Mouse (Mus musculus) midbrain, embryonic 10.5 days (tissue): ENCODE data around the gene Psma6. TPM values are rescaled to one million over a fixed set of nuclear protein-coding genes. Genes with fewer than 3 reads are reported as not detected.
A peak's percentile ranks its signal among the peaks of the same experiment; 100 is the strongest.

Experiments used
- DNase-seq: peaks from one replicate; pipeline ENCODE4 v3.0.0-alpha.2; 2017; ENCODE audit warnings: low spot score
- H3K27ac ChIP-seq: fragments of 300-500 bp; sonication (generic); replicated peaks from 2 replicates; pipeline ENCODE4 v1.5.1; 2016; ENCODE audit warnings: mild to moderate bottlenecking
- H3K27me3 ChIP-seq: fragments of 300-500 bp; sonication (generic); 2 replicates; pipeline ENCODE4 v1.6.1; 2016; ENCODE audit warnings: low read depth, mild to moderate bottlenecking; ENCODE audit not compliant: poor library complexity, severe bottlenecking
- H3K36me3 ChIP-seq: fragments of 300-500 bp; sonication (generic); 2 replicates; pipeline ENCODE4 v1.6.1; 2016; ENCODE audit warnings: mild to moderate bottlenecking, moderate library complexity
- H3K4me1 ChIP-seq: fragments of 300-500 bp; sonication (generic); 2 replicates; pipeline ENCODE4 v1.6.1; 2016
- H3K4me3 ChIP-seq: fragments of 300-500 bp; sonication (generic); 2 replicates; pipeline ENCODE4 v1.5.1; 2016; ENCODE audit warnings: mild to moderate bottlenecking, moderate library complexity
- H3K9me3 ChIP-seq: fragments of 300-500 bp; sonication (generic); replicated peaks from 2 replicates; pipeline ENCODE4 v1.6.1; 2016; ENCODE audit warnings: mild to moderate bottlenecking
- WGBS: fragments of 180-500 bp; shearing (Covaris S2); methylation state at CpG from one replicate; pipeline ENCODE4 v1.1.7; 2016; 5-methylcytosine and 5-hydroxymethylcytosine counted together
- polyA plus RNA-seq: library from polyadenylated mRNA; unstranded; fragments of >200 nt; fragmentation: Nextera tagmentation; extraction: Ambion mirVana; gene quantifications from 2 replicates; pipeline ENCODE4 v1.2.1, GENCODE M21; 2016

The Psma6 gene
- polyA plus RNA-seq, 1 experiment from 2014 or later: 514 TPM

- no peaks in the 10 kb centered on the region for H3K36me3 ChIP-seq
- H3K27me3 ChIP-seq: peaks cover 17% of the 10 kb centered on the region; the same call in 1 of the 2 replicates
- H3K9me3 ChIP-seq: no peaks in the 10 kb centered on the region
- DNase-seq: no peak
- peaks cover 43% of the 10 kb centered on the region for H3K4me1 ChIP-seq
- no peak overlapping the region for H3K4me3 ChIP-seq
- H3K27ac ChIP-seq: no peak overlapping the region
- WGBS: 86% methylated on average over 6 of the region's 6 CpGs
Measured at GRCm38 (mm10) chr12:55462456-55462855, 78.4 kb downstream of the Psma6 start.

GRCm38 (mm10) chr12:55463087-55463486, 79.1 kb downstream of the Psma6 start:
- Histone ChIP-seq H3K36me3 (no peaks in the 10 kb centered on the region), H3K9me3 (no peaks in the 10 kb centered on the region), H3K4me1 (peaks cover 49% of the 10 kb centered on the region), H3K27ac (no peak overlapping the region; the same call in 1 of the 2 replicates), H3K4me3 (no peak overlapping the region), H3K27me3 (peaks cover 22% of the 10 kb centered on the region; the same call in 1 of the 2 replicates)
- 81% methylated on average over 5 of the region's 5 CpGs for WGBS
- DNase-seq: no peak

GRCm38 (mm10) chr12:55463992-55464845, 80.2 kb downstream of the Psma6 start:
- H3K4me1 ChIP-seq: peaks cover 57% of the 10 kb centered on the region
- H3K27me3 ChIP-seq: peaks cover 34% of the 10 kb centered on the region
- no peaks in the 10 kb centered on the region for H3K36me3 ChIP-seq
- no peak overlapping the region for H3K4me3 ChIP-seq
- H3K27ac ChIP-seq: peak overlapping the region; percentile 67
- H3K9me3 ChIP-seq: no peaks in the 10 kb centered on the region
- 30% methylated on average over 16 of the region's 16 CpGs for WGBS
- peak; percentile 55 for DNase-seq

- H3K27ac ChIP-seq: peak overlapping the region; percentile 67
- H3K27me3 ChIP-seq: peaks cover 40% of the 10 kb centered on the region
- H3K4me1 ChIP-seq: peaks cover 57% of the 10 kb centered on the region
- 74% methylated on average over 14 of the region's 14 CpGs for WGBS
- no peaks in the 10 kb centered on the region for H3K9me3 ChIP-seq
- DNase-seq: no peak
- H3K36me3 ChIP-seq: no peaks in the 10 kb centered on the region
- H3K4me3 ChIP-seq: no peak overlapping the region
Measured at GRCm38 (mm10) chr12:55464846-55465361, 80.9 kb downstream of the Psma6 start.

GRCm38 (mm10) chr12:55465401-55465983, 81.5 kb downstream of the Psma6 start:
- Histone ChIP-seq H3K9me3 (no peaks in the 10 kb centered on the region), H3K36me3 (no peaks in the 10 kb centered on the region), H3K4me3 (no peak overlapping the region), H3K4me1 (peaks cover 62% of the 10 kb centered on the region), H3K27me3 (peaks cover 40% of the 10 kb centered on the region), H3K27ac (peak overlapping the region; percentile 67)
- 80% methylated on average over 17 of the region's 17 CpGs for WGBS
- DNase-seq: no peak

- WGBS: 61% methylated on average over 7 of the region's 7 CpGs
- peak overlapping the region; percentile 39; the same call in 1 of the 2 replicates for H3K27ac ChIP-seq
Measured at GRCm38 (mm10) chr12:55466088-55466701, 82.2 kb downstream of the Psma6 start.

GRCm38 (mm10) chr12:55466816-55467215, 82.8 kb downstream of the Psma6 start:
- H3K4me1 ChIP-seq: peaks cover 67% of the 10 kb centered on the region
- WGBS: 77% methylated on average over 5 of the region's 5 CpGs

More at GRCm38 (mm10) chr12:55466088-55466701, 82.2 kb downstream of the Psma6 start:
- H3K27me3 ChIP-seq: peaks cover 40% of the 10 kb centered on the region
- no peaks in the 10 kb centered on the region for H3K9me3 ChIP-seq
- H3K4me1 ChIP-seq: peaks cover 67% of the 10 kb centered on the region
- no peaks in the 10 kb centered on the region for H3K36me3 ChIP-seq
- H3K4me3 ChIP-seq: no peak overlapping the region
- no peak for DNase-seq

GRCm38 (mm10) chr12:55467331-55468180, 83.5 kb downstream of the Psma6 start:
- H3K27ac ChIP-seq: 0 out of 2 replicates have a peak overlapping the region, but pooled peaks have one; percentile 6
- no peak for DNase-seq
- peaks cover 67% of the 10 kb centered on the region for H3K4me1 ChIP-seq
- peaks cover 44% of the 10 kb centered on the region for H3K27me3 ChIP-seq
- no peaks in the 10 kb centered on the region for H3K36me3 ChIP-seq
- WGBS: 45% methylated on average over 10 of the region's 10 CpGs
- H3K4me3 ChIP-seq: no peak overlapping the region
- H3K9me3 ChIP-seq: no peaks in the 10 kb centered on the region

More at GRCm38 (mm10) chr12:55466816-55467215, 82.8 kb downstream of the Psma6 start:
- no peak for DNase-seq
- Histone ChIP-seq H3K27ac (no peak overlapping the region), H3K27me3 (peaks cover 44% of the 10 kb centered on the region), H3K9me3 (no peaks in the 10 kb centered on the region), H3K36me3 (no peaks in the 10 kb centered on the region), H3K4me3 (no peak overlapping the region)

Other genes with a start within 250 kb of the Psma6 start
- gene Srp54b, start 229.1 kb upstream of the Psma6 start, polyA plus RNA-seq: 40.3 and 46.4 TPM in 2 replicates
- gene 1700047I17Rik2, start 184.6 kb upstream of the Psma6 start, polyA plus RNA-seq: 3.1 TPM in 1 of 2 replicates, not detected in the other
- 53.4 and 53.7 TPM in 2 replicates for gene Srp54c, start 154.1 kb upstream of the Psma6 start, polyA plus RNA-seq
- 14.3 and 15.1 TPM in 2 replicates for gene 1110008L16Rik, start 84.6 kb upstream of the Psma6 start, polyA plus RNA-seq
- 24.2 and 26.6 TPM in 2 replicates for gene Ppp2r3c, start 81.2 kb upstream of the Psma6 start, polyA plus RNA-seq
- gene Nfkbia, start 108.4 kb downstream of the Psma6 start, polyA plus RNA-seq: 39.0 and 43.8 TPM in 2 replicates
- gene Aldoart2, start 181.0 kb downstream of the Psma6 start, polyA plus RNA-seq: not detected in 2 replicates
- 0.40 and 0.46 TPM in 2 replicates for gene Insm2, start 215.2 kb downstream of the Psma6 start, polyA plus RNA-seq